Mouse (Mus musculus) cerebellum, postnatal 4 days (tissue): ENCODE results near the gene Nwd2.
A peak's percentile ranks its signal among the peaks of the same experiment; 100 is the strongest.

Experiments used
- DNase-seq, 2 experiments: peaks; one replicate each; pipeline ENCODE4 v3.0.0; 2022; ENCODE audit warnings: low spot score in 2 of 2, mixed read lengths in 1 of 2

The Nwd2 gene

DNA sequence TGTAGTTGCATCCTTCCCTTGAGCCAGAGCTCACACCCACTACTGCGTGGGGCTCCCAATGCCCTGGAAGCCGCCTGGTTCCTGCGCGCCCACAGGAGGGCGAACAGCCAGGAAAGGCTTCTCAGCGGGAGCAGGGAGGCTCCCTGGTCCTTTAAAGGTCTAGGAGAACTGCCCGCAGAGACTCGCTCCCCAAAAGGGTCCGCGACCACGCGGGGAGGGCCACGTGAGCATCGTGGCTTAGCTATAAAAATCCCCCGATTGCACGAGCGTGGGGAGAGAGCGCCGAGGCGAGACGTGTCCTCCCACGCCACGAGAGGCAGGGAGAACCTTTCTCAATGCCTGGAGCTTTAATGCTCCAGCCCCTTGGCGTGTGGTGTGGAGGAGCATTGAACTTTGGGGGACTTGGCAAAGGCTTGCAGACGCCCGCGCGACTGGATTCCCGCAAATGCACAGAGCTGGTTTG is at the start of gene Nwd2:
TSS of gene Nwd2 (plus strand) at position 33 of the 463 bp plus-strand sequence.
- peak in 1 of 2 experiments; percentile 6 for DNase-seq

DNA sequence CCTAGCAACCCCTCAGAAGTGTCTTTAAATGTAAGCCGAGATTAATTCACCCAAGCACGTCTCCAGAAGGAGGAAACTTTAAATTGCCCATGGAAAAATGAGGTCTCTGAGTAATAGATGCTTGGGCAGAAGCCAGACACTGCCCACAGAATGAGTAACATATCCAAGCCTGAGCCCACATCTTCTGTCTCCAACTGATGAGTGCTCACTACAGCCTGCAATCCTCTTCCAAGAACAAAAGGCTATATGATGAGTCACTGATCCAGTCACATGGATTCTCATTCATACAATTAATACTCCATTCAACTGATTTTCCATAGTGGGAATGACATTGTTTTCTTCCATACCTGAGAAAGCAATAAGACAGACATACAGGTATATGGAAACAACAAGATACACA is 41.5 kb upstream of the Nwd2 start:
- no peak for DNase-seq

DNA sequence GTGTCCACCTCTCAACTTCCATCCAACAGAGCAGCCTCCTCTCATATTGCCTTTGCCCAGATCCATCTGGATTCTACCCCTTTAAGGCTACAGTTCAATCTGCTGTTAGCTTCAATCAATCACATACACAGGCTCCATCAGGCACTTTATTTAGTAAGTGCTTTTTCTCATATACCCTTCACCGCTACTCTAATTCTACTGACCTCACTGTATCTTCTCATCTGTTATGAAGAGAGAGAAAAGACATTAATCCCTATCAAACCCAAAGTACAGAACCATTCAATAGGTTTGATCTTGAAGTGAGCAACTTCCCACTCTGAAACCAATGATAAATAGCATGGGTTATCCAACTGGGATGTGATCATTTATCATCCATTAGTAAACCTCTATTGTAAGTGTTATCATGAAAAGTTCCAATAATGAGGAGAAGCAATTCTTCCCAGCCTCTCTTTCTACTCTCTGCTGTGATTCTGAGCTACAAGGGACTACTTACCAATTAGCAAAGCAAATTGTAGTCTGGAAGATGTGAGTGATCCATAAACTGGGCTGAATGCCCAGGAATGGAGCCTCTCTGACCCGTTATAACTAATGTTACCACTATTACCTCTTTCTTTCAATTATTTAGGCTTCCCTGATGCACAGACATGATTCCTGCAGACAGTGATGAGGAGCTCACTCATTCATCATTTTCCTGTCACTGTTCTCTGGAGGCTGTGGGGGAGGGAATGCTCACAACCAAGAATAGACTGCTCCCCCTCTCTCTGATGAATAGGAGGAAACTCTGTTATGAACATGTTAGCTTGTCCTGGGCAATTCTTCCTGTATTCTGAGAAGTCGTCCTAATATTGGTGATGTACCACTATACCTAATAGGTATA is 31.9 kb upstream of the Nwd2 start:
- DNase-seq, result no peak

DNA sequence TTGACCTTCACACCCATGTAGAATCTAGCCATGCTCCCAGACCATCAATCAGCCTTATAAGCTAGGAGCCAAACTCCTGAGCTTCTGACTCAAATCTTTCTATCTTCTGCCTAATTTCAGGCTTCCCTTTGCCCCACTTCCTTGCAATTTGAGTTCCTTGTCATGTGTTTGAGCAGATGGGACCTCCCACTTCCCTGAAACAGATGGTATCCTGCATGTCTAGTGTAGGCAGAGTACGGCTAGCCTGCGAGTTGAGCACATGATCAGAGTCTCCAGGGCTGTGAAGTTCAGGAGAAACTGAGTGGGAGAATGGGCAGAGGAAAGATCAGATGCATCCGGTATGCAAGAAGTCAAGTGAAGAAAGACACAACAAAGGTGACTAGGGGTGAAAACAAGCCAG is 24.8 kb upstream of the Nwd2 start:
- no peak for DNase-seq

DNA sequence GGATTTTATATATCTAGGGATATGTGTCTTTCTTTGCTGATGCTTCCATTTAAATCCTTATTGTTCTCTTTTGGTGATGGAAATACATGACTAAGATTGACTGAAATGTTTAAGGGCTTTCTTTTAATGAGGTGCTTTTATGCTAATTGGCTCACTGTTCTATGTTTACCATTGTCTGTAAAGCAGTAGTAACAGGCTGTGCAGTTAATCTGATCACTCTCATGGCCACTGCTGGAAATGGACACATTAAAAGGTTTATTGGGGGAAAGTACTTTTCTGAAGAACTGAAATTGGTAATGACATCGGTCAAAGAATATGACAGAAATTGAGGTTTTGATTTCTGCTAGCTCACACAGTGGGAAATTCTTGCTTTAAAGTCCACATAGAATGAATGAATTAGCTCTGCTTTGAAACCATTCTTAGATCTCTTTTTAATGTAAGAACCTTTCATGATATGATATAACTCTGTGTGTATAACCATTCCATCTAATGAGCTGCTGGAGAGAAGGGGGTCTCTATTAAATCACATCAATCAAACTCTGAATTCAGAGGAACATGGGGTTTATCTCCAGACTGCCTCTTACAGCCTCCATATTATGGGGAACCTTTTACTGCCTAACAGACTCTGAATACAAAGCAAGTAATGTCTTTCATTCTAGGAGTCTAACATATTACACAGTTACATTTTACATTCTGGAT is 20.9 kb upstream of the Nwd2 start:
- no peak for DNase-seq

DNA sequence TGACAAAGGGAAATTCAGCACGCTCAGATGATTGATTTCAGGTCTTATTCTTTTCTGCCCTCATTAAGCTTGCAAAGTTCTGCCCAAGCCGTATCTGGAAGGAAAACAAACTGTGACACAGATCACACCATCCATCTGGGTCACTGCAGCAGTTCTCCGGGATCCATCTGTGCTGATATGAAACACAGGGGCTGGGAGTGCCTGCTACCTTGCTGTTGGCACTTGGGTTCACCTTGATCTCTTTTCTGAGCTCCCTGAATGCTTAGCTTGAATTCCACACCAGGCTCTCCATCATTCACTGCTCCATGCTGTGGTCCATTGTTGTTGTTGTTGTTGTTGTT is 20.4 kb upstream of the Nwd2 start:
- no peak for DNase-seq

DNA sequence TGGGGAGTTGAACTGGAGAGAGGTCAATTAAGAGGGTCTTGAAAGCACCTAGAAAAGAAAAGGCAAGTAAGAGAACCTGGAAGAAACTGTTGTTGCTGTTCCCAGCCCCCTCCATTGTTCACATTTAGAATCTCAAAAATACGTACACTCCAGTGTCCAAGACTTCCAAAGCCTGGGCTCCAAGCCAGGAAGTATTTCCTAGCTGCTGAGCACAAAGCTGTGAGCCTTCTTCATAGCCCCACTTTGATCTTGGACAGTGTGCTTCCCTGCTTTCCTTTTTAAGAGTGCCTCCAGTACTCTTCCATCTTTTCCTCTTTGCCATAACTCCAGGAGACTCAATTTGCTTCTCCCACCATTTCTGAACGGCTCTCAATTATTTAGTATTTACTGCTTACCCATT is 14.3 kb upstream of the Nwd2 start:
- no peak for DNase-seq

DNA sequence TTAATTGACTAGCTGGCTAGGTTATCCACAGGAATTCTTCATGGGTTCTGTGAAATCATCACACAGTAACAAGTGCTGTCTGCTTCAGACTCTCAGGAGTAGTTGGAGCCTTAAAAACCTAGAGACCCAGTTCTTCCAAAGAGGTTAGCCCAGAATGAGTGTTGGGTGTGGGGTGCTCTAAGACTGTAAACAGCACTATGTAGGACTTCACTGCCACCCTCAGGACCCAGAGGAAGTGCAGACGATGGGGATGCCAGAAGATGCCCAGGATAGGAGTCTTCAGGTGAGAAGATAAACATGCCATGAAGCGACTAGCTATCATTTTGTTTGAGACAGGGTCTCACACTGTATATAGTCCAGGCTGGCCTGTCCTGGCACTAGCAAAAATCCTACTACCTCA is 715 bp upstream of the Nwd2 start:
- DNase-seq, result peak in 1 of 2 experiments; percentile 13

DNA sequence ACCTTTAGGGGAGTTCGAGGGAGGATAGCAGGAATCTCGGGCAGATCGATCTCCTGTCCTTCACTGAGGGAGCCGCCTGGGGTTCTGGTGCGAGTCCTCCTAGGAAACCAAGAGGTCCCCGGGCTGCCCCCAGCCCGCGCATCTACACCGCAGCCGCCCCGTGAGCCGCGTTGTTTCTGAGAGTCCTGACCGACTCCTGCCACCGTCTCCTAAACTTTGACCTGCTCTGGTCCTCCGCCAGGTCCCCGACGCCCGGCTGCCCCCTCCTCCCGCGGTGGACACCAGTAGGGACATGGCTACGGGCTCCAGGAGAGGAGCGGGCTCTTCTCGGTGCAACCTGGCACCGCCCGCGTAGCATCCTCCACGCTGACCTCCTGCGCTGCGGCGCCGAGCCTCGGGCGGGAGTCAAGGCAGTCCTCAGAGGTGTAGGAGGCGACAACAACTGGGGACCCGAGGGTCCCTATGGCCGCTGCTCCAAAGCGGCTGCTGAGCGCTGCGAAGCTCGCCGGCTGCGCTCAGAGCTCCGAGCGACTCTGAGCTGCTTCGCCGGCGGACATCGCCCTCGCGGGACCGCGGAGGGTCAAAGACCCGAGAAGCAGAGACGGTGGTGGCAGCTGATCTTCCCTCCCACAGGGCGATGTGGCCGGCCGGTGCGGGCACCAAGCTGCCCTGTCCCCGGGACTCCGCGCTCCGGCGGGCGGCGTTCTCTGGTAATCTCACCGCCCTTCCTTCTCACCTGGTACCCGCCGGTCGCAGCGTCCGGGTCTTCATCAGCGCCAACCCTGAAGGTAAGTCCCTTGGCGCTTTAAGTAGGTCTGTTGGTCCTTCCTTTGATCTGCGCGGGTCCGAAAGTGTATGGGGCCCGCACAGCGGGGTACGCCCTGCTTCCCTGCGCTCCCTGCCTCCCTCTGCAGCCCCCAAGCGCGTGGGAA is 897 bp downstream of the Nwd2 start:
- peak; percentile 19 to 20 for DNase-seq

DNA sequence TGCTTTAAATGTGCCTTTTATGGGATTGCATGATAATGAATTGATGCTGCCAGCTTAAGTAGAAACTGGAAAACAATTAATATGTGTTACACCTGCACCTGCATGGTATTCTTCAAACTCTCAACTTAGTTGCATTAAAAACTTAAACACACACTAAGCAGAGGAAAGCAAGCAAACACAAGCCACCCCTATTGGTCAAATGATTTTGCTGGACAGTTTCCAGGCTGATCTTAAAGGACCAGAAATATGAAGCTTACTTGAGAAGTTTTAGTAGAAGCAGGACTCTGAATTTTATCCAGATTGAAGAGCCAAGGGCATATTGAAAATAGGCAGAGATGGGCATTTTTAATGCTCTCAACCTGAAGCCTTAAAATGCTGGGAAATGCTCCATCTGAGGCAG is 2.9 kb downstream of the Nwd2 start:
- no peak for DNase-seq

DNA sequence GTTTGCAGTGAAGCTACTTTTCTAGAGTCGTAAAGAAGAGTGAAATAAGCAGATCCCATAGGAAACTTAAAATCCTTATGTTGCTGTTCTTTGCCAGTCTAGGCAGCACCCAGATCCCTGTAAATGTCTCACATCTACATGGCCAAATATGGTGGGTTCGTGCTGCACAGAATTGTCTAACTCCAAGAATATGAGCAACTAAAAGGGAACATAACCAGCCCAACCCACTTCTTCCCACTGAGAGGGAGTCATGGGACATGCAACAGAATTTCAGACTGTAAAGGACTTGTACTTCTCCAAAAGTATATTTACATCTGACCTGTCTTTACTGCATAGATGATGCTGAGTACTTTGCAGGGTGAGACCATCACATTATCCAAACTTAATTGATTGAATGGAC is 3.8 kb downstream of the Nwd2 start:
- no peak for DNase-seq

DNA sequence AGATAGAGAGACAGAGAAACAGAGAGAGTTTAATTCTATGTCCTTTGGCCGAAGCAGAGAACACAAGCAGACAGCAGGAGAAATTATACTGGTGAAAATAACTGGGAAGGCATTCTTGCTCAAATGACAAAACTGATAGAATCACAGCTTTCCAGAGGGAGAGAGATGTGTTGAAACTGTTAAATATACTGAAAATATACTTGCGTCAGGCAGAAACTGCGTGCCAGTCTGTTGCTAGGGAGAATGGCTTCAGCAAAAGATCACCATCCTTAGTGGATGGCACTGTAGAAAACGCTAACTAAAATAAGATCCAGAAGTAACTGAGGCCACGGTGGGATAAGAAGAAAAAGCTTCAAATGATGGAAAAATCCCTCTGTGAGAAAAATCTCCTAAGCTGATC is 18.0 kb downstream of the Nwd2 start:
- no peak for DNase-seq

DNA sequence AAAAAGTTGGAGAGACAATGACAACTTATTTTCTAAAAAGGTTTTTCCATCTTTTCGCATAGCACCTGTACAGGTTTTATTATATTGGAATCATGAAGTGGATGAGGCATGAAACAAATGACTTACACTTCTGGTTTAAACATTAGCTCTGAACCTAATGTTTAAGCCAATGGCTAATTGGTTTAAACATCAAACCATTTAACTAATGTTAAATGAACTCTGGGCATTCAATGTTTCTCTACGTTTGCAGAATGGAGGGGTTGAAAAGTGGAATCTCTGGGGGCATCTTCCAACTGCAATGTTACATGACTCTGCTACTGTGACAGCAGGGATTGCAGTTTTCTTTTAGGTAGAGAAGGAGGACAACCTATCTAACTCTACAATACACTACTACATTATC is 27.0 kb downstream of the Nwd2 start:
- no peak for DNase-seq

DNA sequence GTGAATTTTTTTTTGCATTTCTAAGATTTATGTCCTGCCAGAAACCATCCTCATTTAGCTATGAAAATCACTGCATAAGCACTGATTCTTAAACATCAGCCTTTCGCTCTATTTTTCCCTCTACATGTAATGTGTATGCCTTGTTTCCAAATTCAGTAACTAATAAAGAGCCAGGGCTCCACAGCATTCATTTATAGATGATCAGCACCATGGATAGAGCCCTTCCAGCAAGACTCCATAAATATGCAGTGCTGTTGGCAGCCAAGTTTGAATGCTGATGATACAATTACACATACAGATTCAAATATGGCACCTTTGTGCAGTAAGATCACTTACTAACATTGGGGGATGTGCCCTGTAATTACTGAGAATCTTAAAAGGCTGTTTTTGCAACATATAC is 40.2 kb downstream of the Nwd2 start:
- DNase-seq, result no peak

DNA sequence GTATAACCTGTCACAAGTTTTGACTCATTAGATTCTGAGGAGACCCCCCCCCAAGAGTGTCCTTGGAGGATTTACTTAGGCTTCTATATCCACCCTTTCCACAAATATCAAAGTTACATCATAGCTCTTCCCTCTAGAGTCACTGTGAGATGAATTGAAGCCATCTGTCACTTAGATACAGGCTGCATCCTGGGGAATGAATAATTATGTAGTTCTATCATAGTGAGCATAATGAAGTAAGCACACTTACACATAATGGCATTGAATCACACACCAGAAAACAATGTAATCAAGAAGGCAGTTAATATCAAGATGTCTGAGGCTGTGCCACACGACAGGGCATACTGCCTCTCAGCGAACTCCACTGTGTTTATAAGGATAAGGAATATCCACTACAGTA is 47.9 kb downstream of the Nwd2 start:
- DNase-seq, result no peak

DNA sequence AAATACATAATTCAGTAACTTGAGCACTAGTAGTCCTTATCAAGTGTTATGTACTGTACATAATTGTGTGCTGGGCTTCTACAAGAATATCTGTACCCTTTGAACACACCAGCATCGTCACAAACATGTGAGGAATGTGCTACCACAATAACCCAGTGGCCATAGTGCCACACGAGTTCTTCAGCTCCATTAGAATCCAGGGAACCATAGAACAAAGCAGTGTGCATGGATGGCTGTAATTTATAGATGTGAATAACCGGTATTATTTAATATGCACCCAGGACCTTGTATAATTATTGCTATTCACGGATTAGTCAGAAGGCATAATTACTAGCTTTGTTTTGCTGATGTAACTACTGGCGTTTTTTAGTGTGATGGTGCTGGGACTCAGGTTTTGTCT is 48.3 kb downstream of the Nwd2 start:
- no peak for DNase-seq

DNA sequence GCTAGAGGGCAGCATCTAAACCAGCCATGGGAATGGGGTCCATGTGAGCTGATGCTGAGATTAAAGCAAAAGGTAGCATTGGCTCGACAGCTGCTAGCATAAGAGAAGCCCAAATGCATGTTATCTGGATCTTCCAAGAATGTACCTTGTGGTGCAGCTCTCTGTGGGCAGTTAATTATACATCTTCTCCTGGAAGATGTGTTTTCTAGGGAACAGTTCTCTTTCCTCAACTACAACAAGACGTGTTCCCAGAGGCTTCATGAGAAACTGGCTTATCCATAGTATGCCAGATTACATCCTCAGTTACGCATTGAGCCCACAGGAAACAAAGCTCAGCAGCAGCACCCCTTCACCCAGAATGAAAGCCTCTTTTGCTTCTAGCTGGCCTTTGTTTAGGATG is 80.1 kb downstream of the Nwd2 start:
- DNase-seq, result no peak

DNA sequence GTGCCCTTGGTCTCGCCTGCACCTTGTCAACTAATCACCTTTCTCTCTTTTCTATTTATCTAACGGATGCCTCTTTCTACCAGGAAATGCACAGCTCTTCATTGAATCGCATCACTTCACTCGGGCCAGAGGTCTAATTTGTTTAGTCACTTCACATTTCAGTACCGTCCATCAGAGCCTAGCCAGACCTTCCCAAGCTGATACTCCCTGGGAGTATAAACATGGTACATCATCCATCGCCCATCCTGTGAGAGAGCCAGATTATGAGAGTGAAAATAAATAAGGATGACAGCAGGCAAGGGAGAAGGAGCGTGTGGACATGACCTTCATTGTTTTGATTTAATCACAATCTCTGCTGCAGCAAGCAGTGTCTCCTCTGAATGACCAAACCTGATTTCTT is 86.6 kb downstream of the Nwd2 start:
- DNase-seq, result no peak

DNA sequence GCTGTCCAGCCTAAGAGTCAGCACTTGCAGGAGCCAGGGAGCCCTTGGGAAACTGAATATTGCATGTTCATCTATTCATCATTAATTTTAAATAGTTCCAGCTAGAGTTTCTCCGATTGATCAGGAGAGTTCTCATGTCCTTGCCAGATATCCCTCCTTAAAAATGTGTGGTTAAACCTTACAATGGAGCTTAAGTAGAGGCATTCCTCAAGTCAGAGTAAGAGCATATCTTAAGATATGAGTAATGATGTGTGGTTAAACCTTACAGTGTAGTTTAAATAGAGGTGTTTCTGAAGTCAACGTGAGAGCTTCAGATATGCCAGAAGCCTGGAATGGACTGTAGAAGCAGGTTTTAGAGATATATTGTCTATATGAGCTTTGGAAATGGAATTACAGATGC is 94.5 kb downstream of the Nwd2 start:
- DNase-seq, result no peak

DNA sequence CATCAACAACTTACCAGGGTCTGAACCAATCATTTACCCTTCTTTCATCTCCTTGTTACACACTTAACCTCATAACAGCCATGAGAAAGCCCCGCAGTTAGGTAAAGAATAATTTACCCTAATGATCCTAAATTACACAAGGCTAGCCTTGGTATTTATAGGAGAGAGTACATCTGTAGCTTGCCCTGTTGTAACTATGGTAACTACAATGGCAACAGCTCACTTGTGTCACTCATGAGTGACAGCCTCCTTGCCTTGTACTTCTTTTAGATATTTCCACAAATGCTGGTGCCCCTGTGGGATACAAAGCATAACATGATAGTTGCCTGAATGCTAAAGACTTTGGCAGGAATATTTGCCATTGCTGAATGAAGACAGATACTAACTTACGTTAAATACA is 99.4 kb downstream of the Nwd2 start:
- DNase-seq, result no peak

DNA sequence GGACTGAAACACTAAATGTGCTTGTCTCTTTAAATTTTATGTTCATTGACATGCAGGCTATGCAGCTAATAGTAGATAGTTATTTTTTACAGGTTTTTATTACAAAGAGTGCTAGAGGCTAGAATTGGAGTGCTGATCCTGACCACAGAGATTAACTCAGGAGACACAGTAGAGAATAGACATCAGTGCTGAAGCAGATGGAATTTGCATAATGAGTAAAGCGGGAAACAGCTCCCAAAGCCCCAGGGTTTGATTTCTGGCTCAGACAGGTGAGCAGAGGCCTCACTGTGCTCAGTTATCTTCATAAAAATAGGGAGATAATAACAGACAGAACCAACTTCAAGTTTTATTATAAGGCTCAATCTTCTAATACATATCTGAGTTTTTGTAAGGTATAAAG is 99.9 kb downstream of the Nwd2 start:
- no peak for DNase-seq

DNA sequence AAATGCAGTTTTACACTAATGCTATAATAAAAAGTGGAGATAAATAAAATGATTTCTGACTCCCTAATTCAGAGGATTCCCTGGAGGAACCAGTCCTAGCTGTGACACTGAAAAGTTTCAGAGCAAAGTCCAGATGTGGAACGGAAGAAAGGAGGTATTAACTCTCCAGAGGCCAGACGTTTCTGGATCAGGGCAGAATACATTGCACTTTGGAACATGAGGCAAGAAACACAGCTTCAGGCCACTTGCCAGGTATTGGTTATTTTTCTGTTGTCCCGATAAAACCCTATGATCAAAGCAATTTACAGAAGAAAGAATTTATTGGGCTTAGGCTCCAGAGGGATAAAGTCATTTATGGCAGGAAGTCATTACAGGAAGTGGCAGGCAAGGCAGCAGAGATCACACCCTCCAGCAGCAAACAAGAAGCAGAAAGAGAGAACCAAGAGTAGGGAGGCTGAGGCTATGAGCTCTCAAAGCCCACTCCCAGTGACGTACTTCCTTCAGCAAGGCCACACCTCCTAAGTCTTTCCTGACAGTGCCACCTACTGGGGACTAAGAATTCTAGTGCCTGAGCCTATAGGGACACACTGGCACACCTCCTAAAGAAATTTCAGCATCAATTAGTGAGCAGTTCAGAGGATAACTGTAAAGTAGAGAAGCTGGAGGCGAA is 106.3 kb downstream of the Nwd2 start:
- no peak for DNase-seq
